Mouse (Mus musculus) limb, embryonic 11.5 days (tissue): ENCODE results near the gene Spc25. TPM values are rescaled to one million over a fixed set of nuclear protein-coding genes. Genes with fewer than 3 reads are reported as not detected.

ENCODE experiments used
- ATAC-seq: fragments of 200-750 bp; cut with Nextera tagmentation; 2 replicates; pipeline ENCODE4 v1.8.0; 2017; ENCODE audit warnings: low read depth; ENCODE audit not compliant: insufficient number of reproducible peaks, low FRiP score, low TSS enrichment
- DNase-seq: peaks from one replicate; pipeline ENCODE4 v3.0.0-alpha.2; 2015; ENCODE audit warnings: low spot score
- H3K27ac ChIP-seq: fragments of 300-500 bp; sonication (generic); replicated peaks from 2 replicates; pipeline ENCODE4 v1.5.1; 2014; ENCODE audit warnings: low read depth, mild to moderate bottlenecking, low read length
- H3K27me3 ChIP-seq: fragments of 300-500 bp; sonication (generic); 2 replicates; pipeline ENCODE4 v1.6.1; 2014; ENCODE audit warnings: mild to moderate bottlenecking, low read length, mixed read lengths; ENCODE audit not compliant: control insufficient read depth, insufficient read depth
- H3K36me3 ChIP-seq: fragments of 300-500 bp; sonication (generic); 2 replicates; pipeline ENCODE4 v1.6.1; 2014; ENCODE audit warnings: mild to moderate bottlenecking, low read length, moderate library complexity, mixed read lengths; ENCODE audit not compliant: control insufficient read depth, insufficient read depth
- H3K4me1 ChIP-seq: fragments of 300-500 bp; sonication (generic); 2 replicates; pipeline ENCODE4 v1.6.1; 2014; ENCODE audit warnings: low read length, mixed read lengths; ENCODE audit not compliant: control insufficient read depth, insufficient read depth
- H3K4me2 ChIP-seq: fragments of 300-500 bp; sonication (generic); 2 replicates; pipeline ENCODE4 v1.6.1; 2014; ENCODE audit warnings: low read depth, mild to moderate bottlenecking, moderate library complexity; ENCODE audit not compliant: severe bottlenecking
- H3K4me3 ChIP-seq: fragments of 300-500 bp; sonication (generic); 2 replicates; pipeline ENCODE4 v1.5.1; 2014; ENCODE audit warnings: low read depth, low read length
- H3K9ac ChIP-seq: fragments of 300-500 bp; sonication (generic); 2 replicates; pipeline ENCODE4 v1.6.1; 2014; ENCODE audit warnings: mild to moderate bottlenecking, low read length
- H3K9me3 ChIP-seq: fragments of 300-500 bp; sonication (generic); 2 replicates; pipeline ENCODE4 v1.6.1; 2016; ENCODE audit warnings: low read length; ENCODE audit not compliant: control insufficient read depth
- WGBS: fragments of 180-500 bp; shearing (Covaris S2); extraction: QIAGEN DNeasy Blood & Tissue Kit; methylation state at CpG from one replicate; pipeline ENCODE4 v1.1.7; 2014; 5-methylcytosine and 5-hydroxymethylcytosine counted together
- polyA plus RNA-seq: library from polyadenylated mRNA; unstranded; fragments of >200 nt; fragmentation: Nextera tagmentation; extraction: Ambion mirVana; gene quantifications from 2 replicates; pipeline ENCODE4 v1.2.1, GENCODE M21; 2014

Spc25 gene
- polyA plus RNA-seq, 1 experiment from 2014 or later, result 231 TPM

DNA sequence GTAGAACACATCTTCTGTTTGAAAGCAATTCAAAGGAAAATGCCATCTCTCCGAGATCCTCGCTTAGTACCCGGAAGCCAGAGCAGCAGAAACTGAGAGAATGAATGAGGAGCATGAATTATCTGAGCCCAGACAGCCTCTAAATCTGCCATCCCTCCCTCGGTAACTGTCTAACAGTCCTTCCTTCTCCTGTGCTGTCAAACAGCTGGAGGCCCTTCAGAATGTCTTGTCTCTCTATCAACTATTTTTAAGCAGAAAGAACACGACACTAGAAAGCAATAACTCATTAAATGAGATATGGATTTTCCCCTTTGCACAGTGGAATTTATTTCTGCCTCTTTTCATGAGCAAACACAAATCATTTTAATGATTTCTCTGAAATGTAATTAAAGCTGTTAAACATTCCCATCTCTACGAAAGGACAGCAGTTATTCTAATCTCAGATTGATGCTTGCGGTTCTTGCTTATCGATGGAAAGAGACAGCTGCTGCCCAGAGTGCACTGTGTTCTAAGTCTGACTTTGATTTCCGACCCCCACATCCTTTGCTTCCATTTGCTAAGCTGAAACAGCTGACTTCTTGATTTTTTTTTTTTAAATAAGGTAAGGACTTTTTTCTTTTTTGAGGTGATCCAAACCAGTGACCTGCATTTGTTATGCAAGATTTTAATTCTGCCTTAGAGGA, 35.5 kb downstream of the Spc25 start:
- Histone ChIP-seq H3K9ac (no peak overlapping the region), H3K9me3 (no peaks in the 10 kb centered on the region), H3K36me3 (no peaks in the 10 kb centered on the region), H3K4me2 (no peak overlapping the region), H3K4me1 (no peaks in the 10 kb centered on the region), H3K4me3 (no peak overlapping the region), H3K27ac (no peak overlapping the region), H3K27me3 (no peaks in the 10 kb centered on the region)
- ATAC-seq (no peak), DNase-seq (no peak)
- 59% methylated on average over 9 of the region's 9 CpGs for WGBS

- H3K9me3 ChIP-seq, result no peaks in the 10 kb centered on the region
- no peak for ATAC-seq
- H3K4me2 ChIP-seq, result no peak overlapping the region
- no peak overlapping the region for H3K27ac ChIP-seq
- no peaks in the 10 kb centered on the region for H3K36me3 ChIP-seq
- no peaks in the 10 kb centered on the region for H3K27me3 ChIP-seq
- H3K4me1 ChIP-seq, result no peaks in the 10 kb centered on the region
- H3K4me3 ChIP-seq, result no peak overlapping the region
- DNase-seq, result no peak
- no peak overlapping the region for H3K9ac ChIP-seq
Measured at GRCm38 (mm10) chr2:69158907-69159306, 47.1 kb downstream of the Spc25 start.

DNA sequence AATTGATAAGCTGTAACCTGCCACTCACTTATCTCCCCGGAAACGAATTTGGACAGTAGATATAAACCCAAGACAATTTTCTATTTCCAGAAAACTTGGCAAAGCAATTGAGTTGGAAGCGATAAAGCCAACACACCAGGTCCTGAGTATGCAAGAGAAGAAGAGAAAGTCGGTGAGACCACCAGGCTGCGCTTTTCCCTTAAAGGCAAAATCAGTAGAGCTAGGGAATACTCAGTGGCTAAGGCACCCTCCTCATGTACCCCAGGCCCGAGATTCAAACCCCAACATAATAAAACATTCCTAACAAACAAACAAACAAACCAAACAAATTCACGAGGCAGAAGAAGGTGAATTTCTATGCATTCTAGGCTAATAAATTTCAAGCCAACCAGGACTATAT, 49.7 kb downstream of the Spc25 start:
- ATAC-seq (no peak), DNase-seq (no peak)
- Histone ChIP-seq H3K36me3 (no peaks in the 10 kb centered on the region), H3K9me3 (no peaks in the 10 kb centered on the region), H3K4me3 (no peak overlapping the region), H3K4me2 (no peak overlapping the region), H3K4me1 (no peaks in the 10 kb centered on the region), H3K27ac (no peak overlapping the region), H3K27me3 (no peaks in the 10 kb centered on the region), H3K9ac (no peak overlapping the region)
- 63% methylated on average over 7 of the region's 7 CpGs for WGBS

GRCm38 (mm10) chr2:69155861-69156260, 50.1 kb downstream of the Spc25 start:
- H3K27me3 ChIP-seq, result no peaks in the 10 kb centered on the region
- H3K4me1 ChIP-seq, result no peaks in the 10 kb centered on the region
- 64% methylated on average over 3 of the region's 3 CpGs for WGBS
- H3K27ac ChIP-seq, result no peak overlapping the region
- H3K9ac ChIP-seq, result no peak overlapping the region
- H3K9me3 ChIP-seq, result no peaks in the 10 kb centered on the region
- no peak overlapping the region for H3K4me2 ChIP-seq
- peak; percentile 80 for ATAC-seq
- no peaks in the 10 kb centered on the region for H3K36me3 ChIP-seq
- H3K4me3 ChIP-seq, result no peak overlapping the region
- DNase-seq, result no peak

DNA sequence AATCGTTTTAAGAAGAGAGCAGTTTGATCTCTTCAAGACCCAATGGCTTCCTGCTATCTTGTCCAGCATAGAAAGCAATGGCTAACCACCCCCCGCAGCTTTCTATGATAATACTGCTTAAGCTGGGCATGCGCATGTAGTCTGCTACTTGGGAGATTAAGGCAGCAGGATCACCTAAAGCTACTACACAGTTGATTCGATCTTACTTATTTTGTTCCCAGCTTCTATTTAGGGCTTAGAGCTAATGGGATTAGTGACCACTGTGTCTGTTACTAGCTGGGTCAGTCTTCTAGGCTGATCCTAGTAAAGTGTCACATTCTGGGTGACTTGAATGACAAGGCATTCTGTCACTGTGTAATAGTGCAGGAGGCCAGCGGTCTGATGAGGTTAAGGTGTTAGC, 55.2 kb downstream of the Spc25 start:
- Histone ChIP-seq H3K9ac (no peak overlapping the region), H3K27me3 (no peaks in the 10 kb centered on the region), H3K36me3 (no peaks in the 10 kb centered on the region), H3K27ac (no peak overlapping the region), H3K4me1 (no peaks in the 10 kb centered on the region), H3K9me3 (no peaks in the 10 kb centered on the region), H3K4me2 (no peak overlapping the region), H3K4me3 (no peak overlapping the region)
- ATAC-seq (no peak), DNase-seq (no peak)
- WGBS, result 83% methylated on average over 5 of the region's 5 CpGs

DNA sequence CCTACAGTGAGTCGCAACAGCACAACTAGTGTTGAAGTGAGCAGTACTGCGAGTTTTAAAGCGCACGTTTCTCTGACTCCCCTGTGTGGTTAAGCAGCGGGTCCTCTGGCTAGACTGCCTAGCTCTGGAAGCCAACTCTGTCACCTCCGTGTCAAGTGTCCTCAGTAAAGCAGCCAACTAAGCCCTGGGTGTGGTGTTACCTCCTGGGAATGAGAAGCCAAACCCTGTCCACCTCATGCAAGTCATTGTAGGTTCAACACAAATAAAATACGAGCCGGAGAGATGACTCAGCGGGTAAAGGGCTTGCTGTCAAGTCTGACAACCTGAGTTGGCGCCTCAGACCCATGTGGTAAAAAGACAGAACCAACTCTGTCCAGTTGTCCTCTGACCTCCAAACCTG, 56.8 kb downstream of the Spc25 start:
- 88% methylated on average over 10 of the region's 10 CpGs for WGBS
- ATAC-seq, result no peak

DNA sequence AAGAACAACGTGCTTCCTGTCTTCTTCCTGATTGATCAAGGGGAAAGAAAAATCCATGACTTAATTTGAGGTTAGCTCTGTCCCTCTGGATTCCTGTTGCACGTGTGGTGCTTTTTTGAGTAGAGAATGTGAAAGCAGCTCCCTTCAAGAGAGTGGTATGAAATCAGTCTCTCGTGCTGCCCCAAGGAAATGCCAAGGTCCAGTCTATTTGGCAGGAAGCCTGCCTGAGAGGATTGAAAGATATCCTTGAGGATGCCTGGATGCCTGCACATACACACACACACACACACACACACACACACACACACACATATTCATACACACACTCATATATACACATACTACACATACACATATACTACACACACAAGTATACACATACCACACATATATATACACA, 57.3 kb downstream of the Spc25 start:
- Histone ChIP-seq H3K4me1 (no peaks in the 10 kb centered on the region), H3K9ac (no peak overlapping the region), H3K27ac (no peak overlapping the region), H3K4me3 (no peak overlapping the region), H3K36me3 (no peaks in the 10 kb centered on the region), H3K9me3 (no peaks in the 10 kb centered on the region), H3K27me3 (no peaks in the 10 kb centered on the region), H3K4me2 (no peak overlapping the region)
- DNase-seq (no peak), ATAC-seq (no peak)
- WGBS, result 77% methylated on average over 3 of the region's 3 CpGs

More for the DNA sequence above, 56.8 kb downstream of the Spc25 start:
- Histone ChIP-seq H3K4me2 (no peak overlapping the region), H3K27ac (no peak overlapping the region), H3K9ac (no peak overlapping the region), H3K4me3 (no peak overlapping the region), H3K27me3 (no peaks in the 10 kb centered on the region), H3K36me3 (no peaks in the 10 kb centered on the region), H3K4me1 (no peaks in the 10 kb centered on the region), H3K9me3 (no peaks in the 10 kb centered on the region)
- no peak for DNase-seq

Other genes starting within 250 kb of the Spc25 start
- gene Nostrin, start 70.4 kb downstream of the Spc25 start, polyA plus RNA-seq, result 1.6 and 1.7 TPM in 2 replicates
- 0.51 TPM in 1 of 2 replicates, not detected in the other for gene G6pc2, start 4.9 kb upstream of the Spc25 start, polyA plus RNA-seq
- not detected in 2 replicates for gene Abcb11, start 136.4 kb upstream of the Spc25 start, polyA plus RNA-seq
- gene Dhrs9, start 174.3 kb upstream of the Spc25 start, polyA plus RNA-seq, result not detected in 2 replicates